Mouse (Mus musculus) telencephalon, adult 2 months (tissue): ENCODE measurements at regions not wholly inside any gene's neighbourhood (a gene's known extent, or its start where the extent isn't known, plus 50 kb on each side); places are given as distances from the start of the nearest gene placed in this dataset.
"Not testable (repeated sequence)": the region's sequence is repeated elsewhere in the genome, so short reads cannot be mapped to it uniquely, and the experiment has no call there.

Experiments used
- DNase-seq: peaks from one replicate; pipeline ENCODE4 v3.0.0-alpha.2; 2011; ENCODE audit warnings: low read depth, low spot score

GRCm38 (mm10) chr7:83392625-83393024, 192.1 kb upstream of the Tmc3 start:
- DNase-seq: no peak

- DNase-seq: no peak
Measured at GRCm38 (mm10) chr7:83394156-83394555, 190.6 kb upstream of the Tmc3 start.

GRCm38 (mm10) chr7:83399668-83400067, 185.1 kb upstream of the Tmc3 start:
- no peak for DNase-seq

DNA sequence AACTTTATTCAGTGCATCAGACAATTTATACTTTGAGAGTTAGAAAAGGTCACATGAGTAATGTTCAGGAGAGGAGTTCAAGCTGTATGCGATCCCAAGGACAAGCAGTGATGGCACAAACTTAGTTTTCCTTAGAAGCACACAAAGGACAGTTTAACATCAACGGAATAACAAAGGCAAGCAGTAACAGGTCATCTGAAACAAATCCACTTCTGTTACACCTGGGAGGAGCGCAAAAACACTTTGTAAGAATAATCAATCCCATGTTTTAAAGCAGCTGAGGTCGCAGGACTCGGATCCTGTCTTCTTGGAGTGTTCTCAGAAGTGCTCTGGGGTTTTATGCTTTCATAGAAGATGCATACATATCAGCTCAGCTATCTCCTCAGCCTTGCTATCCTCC, 183.7 kb upstream of the Tmc3 start:
- DNase-seq: no peak

GRCm38 (mm10) chr7:83412745-83413144, 172.0 kb upstream of the Tmc3 start:
- not testable (repeated sequence) for DNase-seq

- DNase-seq: no peak
Measured at GRCm38 (mm10) chr7:83429929-83430556, 154.7 kb upstream of the Tmc3 start.

DNA sequence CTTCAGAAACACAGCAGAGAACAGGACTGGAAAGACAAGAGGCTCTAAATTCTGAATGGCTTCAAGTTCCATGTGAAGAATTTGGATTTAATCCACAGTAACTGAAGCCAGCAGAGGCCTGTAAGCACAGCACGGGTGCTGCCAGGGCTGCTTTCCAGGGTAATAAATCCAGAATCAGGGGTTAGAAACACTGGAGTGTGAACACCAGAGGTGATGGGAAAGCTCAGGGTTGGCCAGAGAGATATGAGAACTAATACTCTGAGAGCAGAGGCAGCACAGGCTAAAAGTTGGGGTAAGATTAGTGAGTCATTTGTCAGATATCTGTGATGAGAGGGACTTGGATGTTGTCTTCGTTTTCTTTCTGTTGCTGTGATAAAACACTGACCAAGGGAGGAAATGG, 153.6 kb upstream of the Tmc3 start:
- DNase-seq: no peak

- no peak for DNase-seq
Measured at GRCm38 (mm10) chr7:83432843-83433242, 151.9 kb upstream of the Tmc3 start.

DNA sequence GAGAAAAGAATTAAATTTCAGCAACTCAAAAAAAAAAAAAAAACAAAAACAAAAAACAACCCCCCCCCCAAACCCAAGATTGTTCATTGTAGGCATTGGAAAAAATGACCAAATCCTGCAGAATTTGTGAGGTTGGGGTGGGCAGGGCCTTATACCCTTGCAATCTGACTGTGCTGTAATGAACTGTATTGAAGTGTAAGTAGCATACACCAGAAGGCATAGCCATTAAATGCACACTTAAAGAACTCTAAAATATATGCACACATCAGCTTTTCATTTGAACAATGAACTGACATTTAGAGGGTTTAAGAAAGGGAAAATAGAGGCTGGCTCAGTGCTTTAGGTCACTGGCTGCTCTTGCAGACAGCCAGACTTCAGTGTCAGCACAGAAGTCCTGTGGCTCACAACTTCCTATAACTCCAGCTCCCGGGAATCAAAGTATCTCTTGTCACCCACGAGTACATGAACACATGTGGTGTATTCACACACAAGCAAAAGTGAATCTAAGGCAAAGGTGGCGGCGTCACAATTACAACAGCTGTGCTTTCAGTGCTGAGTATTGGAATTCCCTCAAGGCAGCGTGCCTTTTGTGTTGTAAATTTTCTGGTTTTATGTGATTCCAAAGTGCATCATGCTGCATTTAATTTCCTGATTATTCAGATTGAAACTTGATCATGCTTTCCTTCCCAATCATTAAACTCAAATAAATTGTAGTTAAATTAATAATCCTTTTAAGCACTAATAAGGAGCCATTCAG, 150.6 kb upstream of the Tmc3 start:
- no peak for DNase-seq

GRCm38 (mm10) chr7:83438538-83439393, 146.0 kb upstream of the Tmc3 start:
- DNase-seq: no peak

GRCm38 (mm10) chr7:83443596-83444278, 141.0 kb upstream of the Tmc3 start:
- DNase-seq: no peak

GRCm38 (mm10) chr7:83444279-83444615, 140.5 kb upstream of the Tmc3 start:
- DNase-seq: no peak

DNA sequence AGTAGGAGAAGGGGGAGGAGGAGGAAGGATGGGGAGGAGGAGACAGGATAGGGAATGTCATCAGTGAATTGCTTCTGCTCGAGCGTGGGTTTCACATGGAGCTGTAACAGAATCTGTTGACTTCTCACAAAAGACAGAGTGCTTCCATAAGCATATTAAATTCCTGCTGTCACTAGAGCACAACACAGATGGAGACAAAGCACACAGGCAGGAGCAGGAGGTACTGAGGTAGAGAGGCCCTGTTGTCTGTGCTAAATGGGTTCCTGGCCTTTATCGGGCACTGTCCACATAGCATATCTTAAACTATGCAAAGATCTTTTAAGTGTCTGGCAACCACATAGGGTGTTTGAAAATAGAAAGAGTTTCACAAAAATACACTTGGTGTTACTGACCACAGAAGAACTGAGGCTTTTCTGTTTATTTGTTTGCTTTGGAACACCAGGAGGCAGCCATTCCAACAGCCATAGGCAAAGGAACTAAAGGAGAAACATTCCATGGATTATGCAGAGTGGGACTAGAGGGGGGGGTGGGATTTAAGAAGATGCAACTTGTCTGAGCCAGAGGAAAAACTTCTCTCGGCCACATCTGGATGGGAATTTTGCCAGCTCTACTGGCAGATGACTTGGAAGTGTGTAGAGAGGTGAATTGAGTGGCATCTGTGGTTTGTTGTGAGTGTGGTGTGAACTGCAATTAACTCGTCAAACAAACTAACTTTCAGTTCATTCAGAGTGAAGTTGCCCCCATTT, 139.4 kb upstream of the Tmc3 start:
- DNase-seq: peak; percentile 41

- no peak for DNase-seq
Measured at GRCm38 (mm10) chr7:83450346-83450745, 134.4 kb upstream of the Tmc3 start.

- no peak for DNase-seq
Measured at GRCm38 (mm10) chr7:83452309-83452708, 132.4 kb upstream of the Tmc3 start.

- no peak for DNase-seq
Measured at GRCm38 (mm10) chr7:83459520-83459919, 125.2 kb upstream of the Tmc3 start.

- no peak for DNase-seq
Measured at GRCm38 (mm10) chr7:83467006-83467405, 117.7 kb upstream of the Tmc3 start.

- not testable (repeated sequence) for DNase-seq
Measured at GRCm38 (mm10) chr7:83469856-83470255, 114.9 kb upstream of the Tmc3 start.

DNA sequence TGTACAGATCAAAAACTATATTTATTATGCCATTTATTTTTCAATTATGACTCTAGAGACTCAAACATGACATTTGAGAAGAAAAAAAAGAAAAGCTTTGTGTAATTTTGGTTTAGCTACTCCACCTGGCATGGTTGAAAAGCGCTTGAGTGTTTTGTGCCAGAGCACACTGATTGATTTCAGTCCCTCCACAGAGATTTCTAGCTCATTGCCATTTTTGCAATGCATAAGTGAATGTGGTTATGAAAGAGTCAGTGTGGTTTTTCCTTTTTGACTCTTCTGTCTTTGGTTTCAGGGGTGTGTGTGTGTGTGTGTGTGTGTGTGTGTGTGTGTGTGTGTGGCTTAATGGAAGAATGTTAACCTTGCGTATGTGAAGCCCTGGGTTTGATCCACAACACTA, 113.6 kb upstream of the Tmc3 start:
- DNase-seq: no peak

DNA sequence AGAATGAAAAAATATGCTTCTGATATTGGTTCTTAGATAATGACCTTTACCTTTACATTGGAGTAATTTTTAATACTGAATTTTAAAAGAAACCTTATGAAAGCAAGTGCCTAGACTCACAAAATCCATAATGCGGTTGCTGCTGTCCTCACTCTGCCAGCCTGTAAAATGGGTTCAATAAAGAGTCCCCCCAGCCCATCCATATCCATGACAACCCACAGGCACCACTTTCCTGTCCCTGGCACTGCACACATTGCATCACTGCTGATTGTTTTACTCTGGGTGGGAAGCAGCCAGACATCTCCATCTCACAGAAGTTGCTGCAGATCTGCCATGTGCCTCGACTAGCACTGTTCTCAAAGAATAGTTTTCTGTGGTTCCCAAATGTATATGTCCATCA, 110.3 kb upstream of the Tmc3 start:
- no peak for DNase-seq

- DNase-seq: no peak
Measured at GRCm38 (mm10) chr7:83474986-83475385, 109.7 kb upstream of the Tmc3 start.
